Mouse (Mus musculus): ENCODE results near the gene Terb1. TPM values are rescaled to one million over a fixed set of nuclear protein-coding genes. Genes with fewer than 3 reads are reported as not detected.

The Terb1 gene
- polyA plus RNA-seq, 1 experiment from 2014 or later = 0.16 TPM

DNA sequence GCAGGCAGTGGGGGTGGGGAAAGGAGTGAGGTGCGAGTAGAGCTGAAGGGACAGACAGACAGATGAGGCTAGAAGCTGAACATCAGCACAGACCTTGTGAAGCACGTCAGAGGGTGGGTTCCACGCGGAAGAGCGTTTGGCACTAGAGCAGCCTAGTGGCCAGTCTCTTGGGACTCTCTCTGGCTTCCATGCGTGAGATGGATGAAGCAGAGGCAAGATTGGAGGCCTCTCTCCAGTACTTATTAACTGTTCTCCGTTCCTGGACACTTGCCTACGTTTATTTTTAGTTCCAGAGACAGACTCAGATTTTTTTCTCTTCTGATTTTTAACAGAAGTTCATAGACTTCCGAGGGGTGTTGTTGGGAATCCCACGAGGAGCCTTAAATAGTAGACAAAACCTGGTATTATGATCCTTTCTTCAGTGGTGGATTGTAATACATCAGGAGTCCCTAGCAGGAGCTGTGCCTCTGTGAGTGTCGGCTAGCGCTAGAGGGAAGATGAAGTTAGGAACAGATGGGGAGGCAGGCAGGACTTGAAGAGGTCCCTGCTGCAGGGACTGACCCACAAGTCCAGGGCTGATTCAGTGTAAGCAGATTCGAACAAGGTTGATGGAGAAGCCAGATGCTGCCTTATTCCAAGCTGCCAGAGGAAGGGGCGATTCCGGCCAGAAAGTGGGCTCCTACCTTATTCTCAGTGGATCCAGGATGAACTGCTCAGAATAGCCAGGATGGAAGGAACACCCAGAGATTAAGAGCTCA is 104.1 kb downstream of the Terb1 start:
- no peak for ATAC-seq
- Histone ChIP-seq H3K27ac (ENCODE audit: low read depth, low read length) (no peak overlapping the region), H3K27me3 (replicated peaks; ENCODE audit: control insufficient read depth, insufficient read depth, low read length) (no peaks in the 10 kb centered on the region), H3K4me1 (replicated peaks; ENCODE audit: control insufficient read depth, insufficient read depth, low read length) (no peaks in the 10 kb centered on the region), H3K9me3 (ENCODE audit: control insufficient read depth) (no peaks in the 10 kb centered on the region), H3K36me3 (ENCODE audit: control insufficient read depth, insufficient read depth) (no peaks in the 10 kb centered on the region), H3K9ac (ENCODE audit: low read depth, low read length) (no peak overlapping the region), H3K4me3 (ENCODE audit: low read depth, low read length) (no peak overlapping the region), H3K4me2 (replicated peaks; ENCODE audit: low read depth) (no peak overlapping the region)
- WGBS = 51% methylated on average over 15 of the region's 15 CpGs
- TF ChIP-seq CTCF (IDR thresholded peaks at IDR 0.05; ENCODE audit: low read depth) = 0 out of 2 replicates have a peak, but pooled peaks have one; percentile 2

DNA sequence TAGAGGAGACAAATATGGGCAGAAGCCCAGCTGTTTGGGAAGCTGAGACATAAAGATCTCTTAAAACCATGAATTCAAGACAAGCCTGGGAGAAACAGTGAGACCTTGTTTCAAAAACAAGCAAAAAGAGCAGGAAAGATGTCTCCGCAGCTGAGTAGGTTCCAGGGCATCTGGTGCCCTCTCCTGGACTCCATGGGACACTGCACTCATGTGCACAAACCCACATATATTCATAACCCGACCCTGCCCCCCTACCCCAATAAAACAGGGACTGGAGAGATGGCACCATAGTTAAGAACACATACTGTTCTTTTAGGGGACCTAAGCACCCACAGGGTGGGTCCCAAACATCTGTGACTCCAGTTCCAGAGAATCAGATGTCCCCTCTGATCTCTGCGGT is 106.1 kb downstream of the Terb1 start:
- ATAC-seq = no peak
- H3K9ac ChIP-seq (ENCODE audit: low read depth, low read length) = no peak overlapping the region
- no peaks in the 10 kb centered on the region for H3K4me1 ChIP-seq (replicated peaks; ENCODE audit: control insufficient read depth, insufficient read depth, low read length)
- H3K27ac ChIP-seq (ENCODE audit: low read depth, low read length) = no peak overlapping the region
- H3K27me3 ChIP-seq (replicated peaks; ENCODE audit: control insufficient read depth, insufficient read depth, low read length) = no peaks in the 10 kb centered on the region
- no peaks in the 10 kb centered on the region for H3K36me3 ChIP-seq (ENCODE audit: control insufficient read depth, insufficient read depth)
- TF ChIP-seq CTCF (IDR thresholded peaks at IDR 0.05; ENCODE audit: low read depth) = peak; percentile 82
- no peak overlapping the region for H3K4me3 ChIP-seq (ENCODE audit: low read depth, low read length)
- no peak overlapping the region for H3K4me2 ChIP-seq (replicated peaks; ENCODE audit: low read depth)
- H3K9me3 ChIP-seq (ENCODE audit: control insufficient read depth) = no peaks in the 10 kb centered on the region
- WGBS = 69% methylated on average over 3 of the region's 3 CpGs

Other genes with a start within 250 kb of the Terb1 start
- gene Cmtm2a, start 216.7 kb downstream of the Terb1 start, polyA plus RNA-seq (2015; fragmentation: Nextera tagmentation; extraction: Ambion mirVana) = not detected in 2 replicates
- not detected in 2 replicates for gene Gm45711, start 199.8 kb downstream of the Terb1 start, polyA plus RNA-seq (2015; fragmentation: Nextera tagmentation; extraction: Ambion mirVana)
- gene Cmtm1, start 199.8 kb downstream of the Terb1 start, polyA plus RNA-seq (2015; fragmentation: Nextera tagmentation; extraction: Ambion mirVana) = not detected in 2 replicates
- not detected in 2 replicates for gene Gm11020, start 188.3 kb downstream of the Terb1 start, polyA plus RNA-seq (2015; fragmentation: Nextera tagmentation; extraction: Ambion mirVana)
- not detected in 2 replicates for gene Cmtm2b, start 187.7 kb downstream of the Terb1 start, polyA plus RNA-seq (2015; fragmentation: Nextera tagmentation; extraction: Ambion mirVana)
- gene Cmtm3, start 170.5 kb downstream of the Terb1 start, polyA plus RNA-seq (2015; fragmentation: Nextera tagmentation; extraction: Ambion mirVana) = 40.3 and 40.5 TPM in 2 replicates
- gene Cmtm4, start 114.1 kb downstream of the Terb1 start, polyA plus RNA-seq (2015; fragmentation: Nextera tagmentation; extraction: Ambion mirVana) = 5.9 and 6.7 TPM in 2 replicates
- 19.0 and 20.4 TPM in 2 replicates for gene Dync1li2, start 66.9 kb downstream of the Terb1 start, polyA plus RNA-seq (2015; fragmentation: Nextera tagmentation; extraction: Ambion mirVana)
- gene Nae1, start 24.7 kb upstream of the Terb1 start, polyA plus RNA-seq (2015; fragmentation: Nextera tagmentation; extraction: Ambion mirVana) = 43.8 and 48.6 TPM in 2 replicates
- 0.82 and 1.1 TPM in 2 replicates for gene Car7, start 24.8 kb upstream of the Terb1 start, polyA plus RNA-seq (2015; fragmentation: Nextera tagmentation; extraction: Ambion mirVana)
- 12.2 and 15.2 TPM in 2 replicates for gene Pdp2, start 81.5 kb upstream of the Terb1 start, polyA plus RNA-seq (2015; fragmentation: Nextera tagmentation; extraction: Ambion mirVana)
- gene Cdh16, start 114.5 kb upstream of the Terb1 start, polyA plus RNA-seq (2015; fragmentation: Nextera tagmentation; extraction: Ambion mirVana) = not detected in 2 replicates
- gene Rrad, start 121.4 kb upstream of the Terb1 start, polyA plus RNA-seq (2015; fragmentation: Nextera tagmentation; extraction: Ambion mirVana) = 5.8 and 6.1 TPM in 2 replicates
- 59.1 and 60.6 TPM in 2 replicates for gene Ciao2b, start 132.1 kb upstream of the Terb1 start, polyA plus RNA-seq (2015; fragmentation: Nextera tagmentation; extraction: Ambion mirVana)
- 5.4 and 6.1 TPM in 2 replicates for gene Ces2a, start 224.1 kb upstream of the Terb1 start, polyA plus RNA-seq (2015; fragmentation: Nextera tagmentation; extraction: Ambion mirVana)